Mouse (Mus musculus) E14TG2a.4 (cell line): ENCODE measurements at regions not wholly inside any gene's neighbourhood (a gene's known extent, or its start where the extent isn't known, plus 50 kb on each side); places are given as distances from the start of the nearest gene placed in this dataset.

ENCODE experiments used
- H3K27me3 ChIP-seq: 2 replicates; pipeline ENCODE4 v1.6.1; 2014; ENCODE audit warnings: low read length, control low read depth; ENCODE audit not compliant: insufficient read depth
- H3K36me3 ChIP-seq: 2 replicates; pipeline ENCODE4 v1.6.1; 2014; ENCODE audit warnings: low read length, control low read depth; ENCODE audit not compliant: insufficient read depth
- H3K4me1 ChIP-seq: replicated peaks from 2 replicates; pipeline ENCODE4 v1.6.1; 2014; ENCODE audit warnings: low read depth, low read length, control low read depth
- H3K4me3 ChIP-seq: replicated peaks from 2 replicates; pipeline ENCODE4 v1.5.1; 2014; ENCODE audit warnings: mild to moderate bottlenecking, low read length
- H3K9me3 ChIP-seq: 2 replicates; pipeline ENCODE4 v1.6.1; 2014; ENCODE audit warnings: low read length, control low read depth
- CTCF ChIP-seq: conservative IDR thresholded peaks from 2 replicates; pipeline ENCODE4 v1.5.1; 2014; ENCODE audit warnings: low read length
- NANOG ChIP-seq: IDR thresholded peaks from 2 replicates; pipeline ENCODE4 v1.6.1; 2014; ENCODE audit warnings: borderline replicate concordance, low read length, mixed read lengths
- POU5F1 ChIP-seq: IDR thresholded peaks from 2 replicates; pipeline ENCODE4 v1.6.1; 2014; ENCODE audit warnings: low read length, borderline replicate concordance

DNA sequence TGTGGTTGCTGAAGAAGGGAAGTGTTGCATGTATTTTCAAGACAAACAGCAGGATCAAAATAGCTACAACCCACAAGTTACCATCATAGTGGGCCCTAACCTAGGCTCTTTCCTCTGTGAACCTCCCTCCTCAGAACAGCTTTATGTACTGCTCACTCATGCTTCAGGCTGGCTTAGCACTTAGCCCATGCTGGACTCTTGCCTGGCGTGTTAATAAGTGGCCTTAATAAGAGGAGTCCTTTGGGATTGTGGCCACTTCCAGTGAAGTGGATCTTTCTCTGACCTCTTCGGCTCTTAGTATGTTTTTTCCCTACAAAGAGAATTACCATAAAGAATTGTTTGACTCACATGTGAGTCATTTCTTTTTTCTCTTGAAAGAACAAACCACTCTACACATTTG lies 101.9 kb downstream of the Fam204a start:
- Histone ChIP-seq H3K27me3 (peaks cover 2% of the 10 kb centered on the region; the same call in 1 of the 2 replicates), H3K4me3 (no peak overlapping the region), H3K9me3 (no peaks in the 10 kb centered on the region), H3K4me1 (no peaks in the 10 kb centered on the region), H3K36me3 (no peaks in the 10 kb centered on the region)
- TF ChIP-seq POU5F1 (no peak), CTCF (no peak), NANOG (no peak)

DNA sequence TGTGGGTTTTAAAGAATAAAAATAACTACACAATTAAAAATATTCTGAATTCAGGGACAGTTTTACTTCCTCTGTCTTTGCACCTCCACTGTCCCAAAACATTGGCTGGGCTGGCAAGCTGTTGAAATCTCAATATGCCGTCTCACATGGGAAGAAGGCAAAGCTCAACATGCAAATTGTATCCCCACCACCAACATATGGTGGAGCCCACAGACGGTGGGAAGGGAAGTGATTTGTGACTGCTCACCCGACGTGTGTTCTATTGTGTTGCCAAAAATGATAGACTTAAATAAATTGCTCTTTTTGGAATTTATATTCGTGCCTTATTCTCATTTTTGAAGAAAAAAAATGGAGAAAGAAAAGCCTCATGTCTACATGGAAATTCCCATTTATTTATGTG lies 105.6 kb downstream of the Fam204a start:
- TF ChIP-seq CTCF: no peak
- no peak for TF ChIP-seq NANOG
- TF ChIP-seq POU5F1: no peak
- Histone ChIP-seq H3K4me1 (no peaks in the 10 kb centered on the region), H3K4me3 (no peak overlapping the region), H3K9me3 (no peaks in the 10 kb centered on the region), H3K36me3 (no peaks in the 10 kb centered on the region), H3K27me3 (no peaks in the 10 kb centered on the region)

DNA sequence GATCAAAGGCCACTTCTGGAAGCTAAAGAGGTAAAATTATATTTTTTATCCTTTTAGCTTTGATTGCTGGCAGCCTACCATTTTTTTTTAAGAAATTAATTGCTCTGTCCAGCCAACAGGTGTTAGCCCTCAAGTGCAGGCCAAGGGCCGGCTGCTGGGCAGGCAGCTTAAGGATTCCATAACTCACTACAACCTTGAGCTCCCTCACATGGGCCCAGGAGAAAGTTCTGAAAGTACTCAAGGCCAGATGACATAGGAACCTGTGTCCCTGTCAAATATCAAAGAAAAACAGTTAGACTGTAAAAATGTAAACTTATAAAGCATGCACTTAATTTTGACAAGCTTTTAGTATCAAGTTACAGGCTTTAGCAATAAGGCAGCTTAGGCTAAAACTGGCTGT lies 107.5 kb downstream of the Fam204a start:
- H3K36me3 ChIP-seq: no peaks in the 10 kb centered on the region
- H3K27me3 ChIP-seq: no peaks in the 10 kb centered on the region
- H3K4me1 ChIP-seq: no peaks in the 10 kb centered on the region
- H3K9me3 ChIP-seq: no peaks in the 10 kb centered on the region
- no peak overlapping the region for H3K4me3 ChIP-seq
- TF ChIP-seq CTCF (no peak), NANOG (no peak), POU5F1 (no peak)

DNA sequence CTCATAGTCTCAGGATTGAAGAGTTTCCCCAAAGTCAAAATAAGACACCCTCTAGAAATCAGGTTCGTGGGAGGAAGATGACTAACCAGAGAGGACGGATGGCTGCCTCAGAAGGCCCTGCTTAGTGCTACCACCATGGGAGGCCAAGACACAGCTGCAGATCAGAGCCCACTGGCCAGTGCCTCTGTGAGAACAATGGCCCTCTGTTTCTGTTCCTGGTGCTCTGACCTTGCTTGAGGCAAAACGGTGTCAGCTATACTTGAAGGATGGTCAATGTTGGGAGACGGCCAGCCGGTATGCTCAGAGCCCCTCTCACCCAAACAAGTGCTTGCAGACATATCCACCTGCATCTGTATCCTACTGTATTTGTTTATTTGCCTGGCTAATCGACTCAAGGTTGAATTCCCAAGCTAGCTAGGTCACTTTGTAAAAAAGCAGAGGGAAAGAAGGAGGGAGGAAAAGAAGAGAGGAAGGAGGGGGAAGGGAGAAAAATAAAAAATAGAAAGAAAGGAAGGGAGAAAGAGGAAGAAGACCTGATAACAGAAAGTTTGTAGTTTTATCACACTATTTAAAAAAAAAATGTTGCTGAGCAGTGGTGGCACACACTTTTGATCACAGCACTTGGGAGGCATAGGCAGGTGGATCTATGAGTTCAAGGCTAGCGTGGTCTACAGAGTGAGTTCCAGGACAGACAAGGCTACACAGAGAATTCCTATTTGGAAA lies 112.7 kb downstream of the Fam204a start:
- H3K4me3 ChIP-seq: no peak overlapping the region
- H3K27me3 ChIP-seq: no peaks in the 10 kb centered on the region
- no peaks in the 10 kb centered on the region for H3K4me1 ChIP-seq
- H3K9me3 ChIP-seq: no peaks in the 10 kb centered on the region
- no peaks in the 10 kb centered on the region for H3K36me3 ChIP-seq
- no peak for TF ChIP-seq NANOG
- TF ChIP-seq CTCF: no peak
- TF ChIP-seq POU5F1: no peak

DNA sequence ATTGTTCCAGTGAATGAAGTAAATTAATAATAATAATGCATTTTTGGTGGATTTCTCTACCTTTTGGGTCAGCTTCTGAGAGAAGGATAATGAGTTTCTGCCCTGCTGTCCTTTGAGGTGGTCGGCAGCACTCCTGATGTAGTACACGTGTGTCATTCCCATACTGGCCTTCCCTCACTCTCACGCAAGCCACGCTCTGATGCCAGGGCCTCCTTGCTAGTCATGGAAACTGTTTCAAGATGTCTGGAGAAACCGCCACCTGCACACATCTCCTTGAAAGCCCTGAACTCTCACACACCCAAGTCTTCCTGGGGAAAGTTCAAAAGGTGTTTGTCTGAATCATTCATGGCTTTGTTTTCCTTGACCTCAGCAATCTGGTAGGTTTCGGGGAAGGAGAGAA lies 116.2 kb downstream of the Fam204a start:
- Histone ChIP-seq H3K27me3 (no peaks in the 10 kb centered on the region), H3K4me1 (no peaks in the 10 kb centered on the region), H3K9me3 (no peaks in the 10 kb centered on the region), H3K4me3 (no peak overlapping the region), H3K36me3 (no peaks in the 10 kb centered on the region)
- no peak for TF ChIP-seq CTCF
- no peak for TF ChIP-seq NANOG
- no peak for TF ChIP-seq POU5F1

DNA sequence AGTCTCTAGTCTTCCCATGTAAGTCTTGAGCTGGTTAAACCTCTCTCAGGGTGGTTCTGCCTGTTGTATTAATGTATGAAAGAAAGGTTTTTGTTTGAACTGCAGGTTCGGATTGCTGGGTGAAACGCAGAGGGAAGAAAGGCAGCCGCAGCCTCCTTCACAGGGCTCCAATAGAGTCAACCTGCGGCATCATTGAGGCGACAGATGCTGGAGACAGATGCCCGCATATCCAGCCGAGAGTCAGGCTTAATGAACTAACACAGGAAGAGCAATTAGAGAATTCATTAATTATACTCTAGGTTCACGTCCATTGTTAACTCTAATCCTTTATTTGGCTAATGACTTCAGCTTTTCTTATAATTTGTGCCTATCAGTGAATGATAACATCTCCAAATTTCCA lies 117.0 kb downstream of the Fam204a start:
- H3K36me3 ChIP-seq: no peaks in the 10 kb centered on the region
- H3K9me3 ChIP-seq: no peaks in the 10 kb centered on the region
- no peaks in the 10 kb centered on the region for H3K27me3 ChIP-seq
- H3K4me3 ChIP-seq: no peak overlapping the region
- no peak for TF ChIP-seq CTCF
- TF ChIP-seq POU5F1: no peak
- no peak for TF ChIP-seq NANOG
- no peaks in the 10 kb centered on the region for H3K4me1 ChIP-seq

DNA sequence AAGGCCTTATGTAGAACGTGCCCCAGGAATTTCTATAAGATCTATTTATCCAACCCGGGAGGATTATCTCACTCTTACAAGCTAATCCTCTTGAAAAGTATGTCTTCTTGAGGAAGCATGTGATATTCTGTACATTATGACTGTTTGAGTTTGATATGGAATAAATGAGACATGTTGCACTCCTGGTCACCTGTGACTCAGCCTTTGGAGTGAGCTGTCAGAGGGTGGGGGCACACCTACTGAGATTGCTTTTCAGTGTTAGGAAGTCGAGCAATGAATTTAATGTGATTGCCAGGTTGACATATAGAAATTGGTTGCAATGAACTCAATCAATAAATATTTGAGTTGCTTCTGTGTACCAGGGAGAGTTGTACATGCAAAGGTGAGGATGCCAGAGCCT lies 128.6 kb downstream of the Fam204a start:
- no peaks in the 10 kb centered on the region for H3K9me3 ChIP-seq
- H3K27me3 ChIP-seq: no peaks in the 10 kb centered on the region
- H3K4me1 ChIP-seq: no peaks in the 10 kb centered on the region
- H3K4me3 ChIP-seq: no peak overlapping the region
- H3K36me3 ChIP-seq: no peaks in the 10 kb centered on the region
- TF ChIP-seq POU5F1 (no peak), CTCF (no peak), NANOG (no peak)

DNA sequence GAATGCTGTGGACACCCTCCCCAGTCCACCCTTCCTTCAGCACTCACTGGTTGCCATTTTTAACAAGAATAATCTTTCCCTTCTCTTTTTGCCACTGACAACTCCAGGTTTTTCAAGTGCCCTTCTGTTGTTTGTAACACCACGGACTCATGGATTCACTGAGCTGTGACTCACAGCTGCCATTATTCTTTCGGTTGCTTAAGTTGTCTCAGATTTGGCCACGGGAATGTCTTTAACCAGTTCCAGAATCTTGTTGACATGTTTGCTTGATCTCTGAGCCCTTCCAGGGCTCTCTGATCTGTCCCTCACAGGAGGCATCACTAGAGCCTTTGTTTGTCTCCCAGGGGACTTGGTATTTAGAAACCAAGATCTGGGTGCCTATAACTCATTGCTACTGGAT lies 131.5 kb upstream of the Rab11fip2 start:
- Histone ChIP-seq H3K9me3 (no peaks in the 10 kb centered on the region), H3K27me3 (no peaks in the 10 kb centered on the region), H3K36me3 (no peaks in the 10 kb centered on the region), H3K4me3 (no peak overlapping the region), H3K4me1 (peaks cover 18% of the 10 kb centered on the region)
- no peak for TF ChIP-seq NANOG
- TF ChIP-seq CTCF: no peak
- TF ChIP-seq POU5F1: no peak

DNA sequence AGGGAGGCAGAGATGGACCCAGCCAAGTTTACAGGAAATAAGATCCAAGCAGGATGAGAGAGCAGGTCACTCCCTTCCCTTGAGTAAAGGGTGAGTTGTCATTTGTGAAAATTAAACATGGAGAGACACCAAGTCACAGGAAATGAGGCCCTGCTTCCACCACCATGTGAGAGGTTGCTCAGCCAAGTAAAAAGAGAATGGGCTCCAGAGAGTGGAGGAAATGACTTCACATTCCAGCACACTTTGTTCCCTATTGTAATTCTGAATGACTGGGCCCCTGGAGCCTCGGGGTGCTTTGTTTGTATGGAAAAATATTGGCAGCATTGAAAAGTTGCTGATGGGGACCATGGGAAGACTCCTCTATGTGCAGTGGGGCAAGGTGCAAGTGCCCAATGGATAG lies 129.9 kb upstream of the Rab11fip2 start:
- 0 out of 2 replicates have a peak, but pooled peaks have one; percentile 52 for TF ChIP-seq POU5F1
- TF ChIP-seq CTCF: no peak
- peak; percentile 81 for TF ChIP-seq NANOG
- Histone ChIP-seq H3K27me3 (no peaks in the 10 kb centered on the region), H3K4me3 (no peak overlapping the region)

More for the DNA sequence above, 129.9 kb upstream of the Rab11fip2 start:
- H3K4me1 ChIP-seq: peaks cover 18% of the 10 kb centered on the region
- no peaks in the 10 kb centered on the region for H3K36me3 ChIP-seq
- no peaks in the 10 kb centered on the region for H3K9me3 ChIP-seq
